Mouse (Mus musculus) ES-E14 (cell line): ENCODE measurements around the gene Olfr221. TPM values are rescaled to one million over a fixed set of nuclear protein-coding genes. Genes with fewer than 3 reads are reported as not detected.

Experiments used
- DNase-seq: peaks from one replicate; pipeline ENCODE4 v3.0.0-alpha.2; 2013; ENCODE audit warnings: low read depth, low spot score
- H3K27ac ChIP-seq: 2 replicates; pipeline ENCODE4 v1.5.1; 2012; ENCODE audit warnings: low read depth, mild to moderate bottlenecking, low read length, moderate library complexity, mixed read lengths; ENCODE audit not compliant: poor library complexity, insufficient read depth, severe bottlenecking
- H3K36me3 ChIP-seq: 2 replicates; pipeline ENCODE4 v1.6.1; 2012; ENCODE audit warnings: mild to moderate bottlenecking, low read length, moderate library complexity, mixed read lengths; ENCODE audit not compliant: control insufficient read depth, poor library complexity, insufficient read depth, severe bottlenecking
- H3K4me1 ChIP-seq, 2 experiments: fragments of 150-350 bp in 1 of 2; sonication (generic) in 1 of 2; 2 replicates each; pipeline ENCODE4 v1.6.1; 2012; ENCODE audit warnings: low read length in 2 of 2, mild to moderate bottlenecking in 1 of 2, mixed read lengths in 1 of 2; ENCODE audit not compliant: control insufficient read depth in 2 of 2, insufficient read depth in 2 of 2, poor library complexity in 1 of 2
- H3K4me3 ChIP-seq, 2 experiments: fragments of 150-350 bp in 1 of 2; sonication (generic) in 1 of 2; 2 replicates each; pipeline ENCODE4 v1.5.1; 2012; ENCODE audit warnings: low read length in 2 of 2, low read depth in 1 of 2, mild to moderate bottlenecking in 1 of 2, mixed read lengths in 1 of 2; ENCODE audit not compliant: insufficient read depth in 1 of 2, poor library complexity in 1 of 2, severe bottlenecking in 1 of 2
- H3K9ac ChIP-seq: 2 replicates; pipeline ENCODE4 v1.6.1; 2012; ENCODE audit warnings: low read depth, mild to moderate bottlenecking, low read length, mixed read lengths; ENCODE audit not compliant: poor library complexity, insufficient read depth, severe bottlenecking
- H3K9me3 ChIP-seq: fragments of 150-350 bp; sonication (generic); 2 replicates; pipeline ENCODE4 v1.6.1; 2012; ENCODE audit warnings: low read depth, mild to moderate bottlenecking, low read length; ENCODE audit not compliant: control insufficient read depth, insufficient read depth
- CHD2 ChIP-seq: IDR thresholded peaks from 2 replicates; pipeline ENCODE4 v1.6.1; 2014; ENCODE audit warnings: mild to moderate bottlenecking, low read depth, low read length, inconsistent platforms
- HCFC1 ChIP-seq: IDR thresholded peaks from 2 replicates; pipeline ENCODE4 v1.6.1; 2012; ENCODE audit warnings: low read length, inconsistent platforms, borderline replicate concordance; ENCODE audit not compliant: insufficient read depth
- MAFK ChIP-seq: IDR thresholded peaks from 2 replicates; pipeline ENCODE4 v1.6.1; 2014; ENCODE audit warnings: mild to moderate bottlenecking, low read depth, low read length, inconsistent platforms; ENCODE audit not compliant: insufficient read depth
- ZC3H11A ChIP-seq: IDR thresholded peaks from 2 replicates; pipeline ENCODE4 v1.6.1; 2012; ENCODE audit warnings: low read depth, mild to moderate bottlenecking, inconsistent platforms, low read length, borderline replicate concordance
- ZNF384 ChIP-seq: IDR thresholded peaks from 2 replicates; pipeline ENCODE4 v1.6.1; 2012; ENCODE audit warnings: low read depth, low read length, inconsistent platforms
- in situ Hi-C, 2 experiments: fragments of 600-800 bp; cut with MboI; formaldehyde crosslinking; loops; one replicate each; pipeline ENCODE4 v1.15.1; 2025; ENCODE audit warnings: low sequenced_read_pairs in 2 of 2, inconsistent platforms in 1 of 2; ENCODE audit not compliant: unreplicated experiment in 2 of 2
- total RNA-seq: library from RNA; depleted of rRNA; stranded (reverse); fragments of 300-350 nt; gene quantifications from 2 replicates; pipeline ENCODE4 v1.2.3, GENCODE M21; 2012

The Olfr221 gene
- total RNA-seq, 1 experiment, result not detected

- in situ Hi-C loops, result no loop called here
- no peaks in the 10 kb centered on the region for H3K36me3 ChIP-seq
Observed at GRCm38 (mm10) chr14:52026342-52026741, 15.9 kb downstream of the Olfr221 start.

GRCm38 (mm10) chr14:52024133-52024532 lies 18.1 kb downstream of the Olfr221 start:
- no peak for DNase-seq
- peak overlapping the region; percentile 99; the same call in 1 of the 2 replicates for H3K27ac ChIP-seq
- H3K9ac ChIP-seq, result no peak overlapping the region; the same call in 1 of the 2 replicates
- H3K4me3 ChIP-seq, result peak overlapping the region in 1 of 2 experiments; percentile 71; a peak in 2 of 4 replicates
- no peak for TF ChIP-seq ZC3H11A
- TF ChIP-seq ZNF384, result no peak
- no peak for TF ChIP-seq CHD2
- no peak for TF ChIP-seq HCFC1
- TF ChIP-seq MAFK, result no peak
- no peaks in the 10 kb centered on the region for H3K36me3 ChIP-seq
- in situ Hi-C loops, result loop anchor here in 1 of 2 experiments (25.0 kb wide), 1 partner anchor 112 kb away; the partner anchor contains the start of genes Ndrg2, Rnase13 and Tppp2
- peaks cover 3 to 13% of the 10 kb centered on the region in 2 experiments; a peak in 2 of 4 replicates for H3K4me1 ChIP-seq
- no peaks in the 10 kb centered on the region for H3K9me3 ChIP-seq

More at GRCm38 (mm10) chr14:52026342-52026741, 15.9 kb downstream of the Olfr221 start:
- Histone ChIP-seq H3K4me3 (no peak overlapping the region), H3K27ac (no peak overlapping the region), H3K9ac (no peak overlapping the region), H3K9me3 (no peaks in the 10 kb centered on the region), H3K4me1 (peaks cover 3 to 10% of the 10 kb centered on the region in 2 experiments; a peak in 2 of 4 replicates)
- DNase-seq, result no peak
- TF ChIP-seq ZNF384, result no peak
- no peak for TF ChIP-seq HCFC1
- TF ChIP-seq CHD2, result no peak
- no peak for TF ChIP-seq ZC3H11A
- no peak for TF ChIP-seq MAFK

- Histone ChIP-seq H3K27ac (peak overlapping the region; percentile 99), H3K9ac (peak overlapping the region; percentile 92), H3K36me3 (no peaks in the 10 kb centered on the region), H3K4me3 (peak overlapping the region; percentile 71), H3K9me3 (no peaks in the 10 kb centered on the region), H3K4me1 (peaks cover 3 to 13% of the 10 kb centered on the region in 2 experiments; a peak in 2 of 4 replicates)
- TF ChIP-seq ZNF384 (no peak), HCFC1 (no peak)
- in situ Hi-C loops, result loop anchor here in 1 of 2 experiments (25.0 kb wide), 1 partner anchor 111 kb away; the partner anchor contains the start of genes Ndrg2, Rnase13 and Tppp2
- DNase-seq, result peak; percentile 95
Observed at GRCm38 (mm10) chr14:52022709-52023459, 19.4 kb downstream of the Olfr221 start.

GRCm38 (mm10) chr14:52022244-52022708 lies 20.0 kb downstream of the Olfr221 start:
- in situ Hi-C loops, result loop anchor here in 1 of 2 experiments (25.0 kb wide), 1 partner anchor 110 kb away; the partner anchor contains the start of genes Ndrg2, Rnase13 and Tppp2
- H3K4me1 ChIP-seq, result peaks cover 3 to 13% of the 10 kb centered on the region in 2 experiments; a peak in 2 of 4 replicates
- no peaks in the 10 kb centered on the region for H3K9me3 ChIP-seq
- H3K36me3 ChIP-seq, result no peaks in the 10 kb centered on the region
- H3K27ac ChIP-seq, result peak overlapping the region; percentile 99
- peak overlapping the region; percentile 49 to 71 for H3K4me3 ChIP-seq
- H3K9ac ChIP-seq, result peak overlapping the region; percentile 66
- TF ChIP-seq MAFK, result 0 out of 2 replicates have a peak, but pooled peaks have one; percentile 2
- peak; percentile 36; the same call in 1 of the 2 replicates for TF ChIP-seq CHD2
- TF ChIP-seq HCFC1, result no peak
- TF ChIP-seq ZNF384, result no peak
- no peak for TF ChIP-seq ZC3H11A
- DNase-seq, result no peak
